Mouse (Mus musculus) embryonic fibroblast, embryonic 13.5 days (primary cell): ENCODE results near the gene Lpcat2. TPM values are rescaled to one million over a fixed set of nuclear protein-coding genes. Genes with fewer than 3 reads are reported as not detected.

Source experiments
- H3K27ac ChIP-seq: 2 replicates; pipeline ENCODE4 v1.5.1; 2012; ENCODE audit warnings: low read length, control low read depth, inconsistent platforms; ENCODE audit not compliant: insufficient read depth
- H3K4me1 ChIP-seq: 2 replicates; pipeline ENCODE4 v1.6.1; 2011; ENCODE audit warnings: low read length; ENCODE audit not compliant: control insufficient read depth, insufficient read depth
- H3K4me3 ChIP-seq: 2 replicates; pipeline ENCODE4 v1.5.1; 2011; ENCODE audit warnings: mild to moderate bottlenecking, control low read depth, low read length; ENCODE audit not compliant: insufficient read depth
- CTCF ChIP-seq: IDR thresholded peaks from 2 replicates; pipeline ENCODE4 v1.5.1; 2011; ENCODE audit warnings: mild to moderate bottlenecking, control low read depth, low read length, moderate library complexity, borderline replicate concordance; ENCODE audit not compliant: insufficient read depth
- POLR2A ChIP-seq: IDR thresholded peaks from 2 replicates; pipeline ENCODE4 v1.6.1; 2011; ENCODE audit warnings: low read depth, mild to moderate bottlenecking, control low read depth, low read length, moderate library complexity
- polyA plus RNA-seq: library from polyadenylated mRNA; stranded (reverse); fragments of >200 nt; gene quantifications from 2 replicates; pipeline ENCODE4 v1.2.4, GENCODE M21; 2011; ENCODE audit warnings: low read depth; ENCODE audit not compliant: missing spikeins, insufficient read length

Gene Lpcat2
- polyA plus RNA-seq, 1 experiment: 4.3 TPM

GRCm38 (mm10) chr8:92950639-92951371, 95.7 kb downstream of the Lpcat2 start:
- Histone ChIP-seq H3K4me3 (no peak overlapping the region), H3K4me1 (no peaks in the 10 kb centered on the region), H3K27ac (no peak overlapping the region)
- TF ChIP-seq CTCF (no peak), POLR2A (no peak)

- Histone ChIP-seq H3K27ac (no peak overlapping the region), H3K4me3 (no peak overlapping the region), H3K4me1 (no peaks in the 10 kb centered on the region)
- TF ChIP-seq POLR2A (no peak), CTCF (no peak)
These were observed 98.9 kb downstream of the Lpcat2 start for GRCm38 (mm10) chr8:92954044-92954443.

GRCm38 (mm10) chr8:92959779-92960178, 104.6 kb downstream of the Lpcat2 start, which contains the start of gene Slc6a2:
Gene Slc6a2, plus strand, starts transcription at chr8:92960079.
- Histone ChIP-seq H3K4me1 (no peaks in the 10 kb centered on the region), H3K27ac (no peak within 1 kb of the TSS), H3K4me3 (no peak within 1 kb of the TSS)
- no peak for TF ChIP-seq CTCF
- TF ChIP-seq POLR2A: no peak

- H3K4me3 ChIP-seq: no peak overlapping the region
- no peak overlapping the region for H3K27ac ChIP-seq
- no peaks in the 10 kb centered on the region for H3K4me1 ChIP-seq
- no peak for TF ChIP-seq POLR2A
These were observed 105.3 kb downstream of the Lpcat2 start for GRCm38 (mm10) chr8:92960451-92960911.

DNA sequence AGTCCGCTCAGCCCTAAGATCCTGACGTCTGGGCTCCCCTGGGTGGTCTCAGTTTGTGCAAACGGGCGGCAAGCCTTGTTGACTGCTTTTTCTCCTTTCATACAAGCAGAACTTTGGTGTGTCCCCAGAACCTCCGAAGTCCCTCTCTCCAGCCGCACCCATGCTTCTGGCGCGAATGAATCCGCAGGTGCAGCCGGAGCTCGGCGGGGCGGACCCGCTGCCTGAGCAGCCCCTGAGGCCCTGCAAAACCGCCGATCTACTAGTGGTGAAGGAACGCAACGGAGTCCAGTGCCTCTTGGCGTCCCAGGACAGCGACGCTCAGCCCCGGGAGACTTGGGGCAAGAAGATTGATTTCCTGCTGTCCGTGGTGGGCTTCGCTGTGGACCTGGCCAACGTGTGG, 105.9 kb downstream of the Lpcat2 start:
- Histone ChIP-seq H3K27ac (no peak overlapping the region), H3K4me3 (no peak overlapping the region), H3K4me1 (no peaks in the 10 kb centered on the region)
- no peak for TF ChIP-seq POLR2A
- TF ChIP-seq CTCF: no peak

- no peak for TF ChIP-seq CTCF
- TF ChIP-seq POLR2A: no peak
- H3K27ac ChIP-seq: no peak overlapping the region
- no peak overlapping the region for H3K4me3 ChIP-seq
- H3K4me1 ChIP-seq: no peaks in the 10 kb centered on the region
These were observed 109.4 kb downstream of the Lpcat2 start for GRCm38 (mm10) chr8:92964556-92964955.

Other genes starting within 250 kb of the Lpcat2 start
- gene Irx6, start 181.1 kb upstream of the Lpcat2 start, polyA plus RNA-seq: not detected in 2 replicates
- gene Mmp2, start 28.0 kb upstream of the Lpcat2 start, polyA plus RNA-seq: 359 and 374 TPM in 2 replicates
- 1.7 TPM in 1 of 2 replicates, not detected in the other for gene Capns2, start 46.1 kb downstream of the Lpcat2 start, polyA plus RNA-seq
- 0.09 TPM in 1 of 2 replicates, not detected in the other for gene Slc6a2, start 104.7 kb downstream of the Lpcat2 start, polyA plus RNA-seq
- 0.44 TPM in 1 of 2 replicates, not detected in the other for gene Ces1a, start 192.9 kb downstream of the Lpcat2 start, polyA plus RNA-seq
- not detected in 2 replicates for gene Ces1b, start 224.7 kb downstream of the Lpcat2 start, polyA plus RNA-seq